Mouse (Mus musculus) E14TG2a.4 (cell line): ENCODE measurements around the gene Rps6kb2.
"Not testable (repeated sequence)": the region's sequence is repeated elsewhere in the genome, so short reads cannot be mapped to it uniquely, and the experiment has no call there.

Experiments used
- H3K27me3 ChIP-seq: 2 replicates; pipeline ENCODE4 v1.6.1; 2014; ENCODE audit warnings: low read length, control low read depth; ENCODE audit not compliant: insufficient read depth
- H3K36me3 ChIP-seq: 2 replicates; pipeline ENCODE4 v1.6.1; 2014; ENCODE audit warnings: low read length, control low read depth; ENCODE audit not compliant: insufficient read depth
- H3K4me1 ChIP-seq: replicated peaks from 2 replicates; pipeline ENCODE4 v1.6.1; 2014; ENCODE audit warnings: low read depth, low read length, control low read depth
- H3K4me3 ChIP-seq: replicated peaks from 2 replicates; pipeline ENCODE4 v1.5.1; 2014; ENCODE audit warnings: mild to moderate bottlenecking, low read length
- H3K9me3 ChIP-seq: 2 replicates; pipeline ENCODE4 v1.6.1; 2014; ENCODE audit warnings: low read length, control low read depth
- CTCF ChIP-seq: conservative IDR thresholded peaks from 2 replicates; pipeline ENCODE4 v1.5.1; 2014; ENCODE audit warnings: low read length
- NANOG ChIP-seq: IDR thresholded peaks from 2 replicates; pipeline ENCODE4 v1.6.1; 2014; ENCODE audit warnings: borderline replicate concordance, low read length, mixed read lengths
- POU5F1 ChIP-seq: IDR thresholded peaks from 2 replicates; pipeline ENCODE4 v1.6.1; 2014; ENCODE audit warnings: low read length, borderline replicate concordance

Gene Rps6kb2

GRCm38 (mm10) chr19:4130106-4130505 is 33.0 kb downstream of the Rps6kb2 start:
- Histone ChIP-seq H3K9me3 (no peaks in the 10 kb centered on the region), H3K4me1 (peaks cover 74% of the 10 kb centered on the region), H3K36me3 (peaks cover 60% of the 10 kb centered on the region), H3K4me3 (no peak overlapping the region), H3K27me3 (no peaks in the 10 kb centered on the region)
- no peak for TF ChIP-seq NANOG

DNA sequence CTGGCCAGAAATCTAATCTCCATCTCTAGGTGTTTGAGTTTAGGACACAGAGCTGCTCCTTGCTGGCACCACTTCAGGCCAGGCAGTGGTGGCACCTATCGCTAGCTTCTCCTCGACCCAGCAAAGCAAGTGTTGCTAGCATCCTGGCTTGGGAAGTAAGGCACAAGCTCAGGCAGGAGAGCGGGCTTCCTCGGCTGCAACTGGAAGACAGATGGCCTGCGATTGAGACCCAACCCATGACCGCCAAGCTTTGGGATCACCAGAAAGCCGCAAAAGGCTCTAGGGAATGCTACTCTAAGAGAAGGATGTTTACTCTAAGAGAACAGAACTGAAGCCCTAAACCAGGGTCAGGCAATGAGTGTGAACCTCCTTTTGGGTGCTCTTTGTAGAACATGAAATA is 33.7 kb downstream of the Rps6kb2 start:
- Histone ChIP-seq H3K9me3 (no peaks in the 10 kb centered on the region), H3K4me1 (peaks cover 72% of the 10 kb centered on the region), H3K36me3 (peaks cover 60% of the 10 kb centered on the region), H3K27me3 (no peaks in the 10 kb centered on the region), H3K4me3 (no peak overlapping the region)
- TF ChIP-seq NANOG (no peak), POU5F1 (no peak), CTCF (no peak)

- no peak for TF ChIP-seq POU5F1
- TF ChIP-seq CTCF = no peak
- TF ChIP-seq NANOG = no peak
- no peaks in the 10 kb centered on the region for H3K27me3 ChIP-seq
- H3K4me1 ChIP-seq = peaks cover 71% of the 10 kb centered on the region
- peak overlapping the region; percentile 94 for H3K4me3 ChIP-seq
- peaks cover 44% of the 10 kb centered on the region for H3K36me3 ChIP-seq
- no peaks in the 10 kb centered on the region for H3K9me3 ChIP-seq
These were observed 36.2 kb downstream of the Rps6kb2 start for GRCm38 (mm10) chr19:4126759-4127495.

GRCm38 (mm10) chr19:4125741-4126696 is 37.1 kb downstream of the Rps6kb2 start, which contains the start of gene Aip:
Gene Aip (minus strand): TSS chr19:4125858.
- TF ChIP-seq CTCF = peak; percentile 33
- TF ChIP-seq POU5F1 = no peak
- peaks cover 67% of the 10 kb centered on the region for H3K4me1 ChIP-seq
- H3K36me3 ChIP-seq = peaks cover 35% of the 10 kb centered on the region
- H3K9me3 ChIP-seq = no peaks in the 10 kb centered on the region
- no peaks in the 10 kb centered on the region for H3K27me3 ChIP-seq
- H3K4me3 ChIP-seq = peak within 1 kb of the TSS; percentile 94

GRCm38 (mm10) chr19:4125268-4125667 is 37.9 kb downstream of the Rps6kb2 start:
- H3K27me3 ChIP-seq, H3K4me3 ChIP-seq, H3K9me3 ChIP-seq: not testable (repeated sequence)
- Histone ChIP-seq H3K36me3 (peaks cover 33% of the 10 kb centered on the region), H3K4me1 (peaks cover 68% of the 10 kb centered on the region)

DNA sequence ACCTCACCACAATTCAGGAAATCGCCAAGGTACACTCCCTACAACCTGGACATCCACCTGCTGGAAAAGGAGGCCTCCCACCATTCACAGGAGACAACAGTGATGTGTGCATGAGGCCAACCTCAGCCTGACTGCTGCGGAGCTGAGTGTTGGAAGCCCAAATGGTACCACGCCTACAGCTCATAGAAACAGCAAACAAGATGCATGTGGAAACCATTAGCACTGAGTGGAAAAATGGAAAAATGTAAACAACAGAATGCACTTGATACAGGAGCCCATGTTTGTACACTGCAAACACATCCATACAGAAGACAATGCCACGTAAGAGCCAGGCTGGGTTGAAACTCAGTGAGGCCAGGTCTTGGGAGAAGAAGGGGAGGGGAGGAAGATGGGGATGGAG is 38.7 kb downstream of the Rps6kb2 start:
- TF ChIP-seq NANOG = no peak
- no peak for TF ChIP-seq POU5F1
- TF ChIP-seq CTCF = no peak

GRCm38 (mm10) chr19:4122411-4123370 is 40.5 kb downstream of the Rps6kb2 start:
- H3K4me3 ChIP-seq = no peak overlapping the region
- peaks cover 60% of the 10 kb centered on the region for H3K4me1 ChIP-seq
- H3K27me3 ChIP-seq = no peaks in the 10 kb centered on the region
- no peaks in the 10 kb centered on the region for H3K9me3 ChIP-seq
- no peak for TF ChIP-seq NANOG
- peaks cover 28% of the 10 kb centered on the region for H3K36me3 ChIP-seq

More for the DNA sequence above, 38.7 kb downstream of the Rps6kb2 start:
- Histone ChIP-seq H3K9me3 (no peaks in the 10 kb centered on the region), H3K27me3 (no peaks in the 10 kb centered on the region), H3K4me3 (no peak overlapping the region), H3K36me3 (peaks cover 30% of the 10 kb centered on the region), H3K4me1 (peaks cover 61% of the 10 kb centered on the region)

DNA sequence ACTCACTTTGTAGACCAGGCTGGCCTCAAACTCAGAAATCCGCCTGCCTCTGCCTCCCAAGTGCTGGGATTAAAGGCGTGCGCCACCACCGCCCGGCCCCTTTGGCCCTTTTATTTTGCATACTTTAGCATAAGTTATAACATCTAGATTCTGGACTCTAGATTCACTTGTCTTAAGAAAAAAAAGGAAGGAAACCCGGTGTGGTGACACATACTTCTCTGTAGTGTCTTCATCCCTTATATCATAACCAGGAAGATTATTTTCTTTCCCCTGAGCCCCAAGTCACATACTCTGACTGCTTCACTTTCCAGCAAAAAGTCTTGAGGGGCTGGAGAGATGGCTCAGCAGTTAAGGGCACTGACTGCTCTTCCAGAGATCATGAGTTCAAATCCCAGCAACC is 41.3 kb downstream of the Rps6kb2 start:
- Histone ChIP-seq H3K36me3 (peaks cover 28% of the 10 kb centered on the region), H3K4me3 (peak overlapping the region; percentile 78), H3K4me1 (peaks cover 60% of the 10 kb centered on the region)
- H3K27me3 ChIP-seq, H3K9me3 ChIP-seq: not testable (repeated sequence)
